Mouse (Mus musculus) 416B (cell line): ENCODE data around the gene Aplp2.
A peak's percentile ranks its signal among the peaks of the same experiment; 100 is the strongest.
"Not testable (repeated sequence)": the region's sequence is repeated elsewhere in the genome, so short reads cannot be mapped to it uniquely, and the experiment has no call there.

Source experiments
- DNase-seq: peaks from one replicate; pipeline ENCODE4 v3.0.0; 2011; ENCODE audit warnings: low read depth

Aplp2 gene

GRCm38 (mm10) chr9:31177692-31178091 lies 33.9 kb downstream of the Aplp2 start:
- no peak for DNase-seq

- DNase-seq = peak; percentile 92
Observed at GRCm38 (mm10) chr9:31176379-31177130, 35.1 kb downstream of the Aplp2 start.

GRCm38 (mm10) chr9:31175978-31176377 lies 35.6 kb downstream of the Aplp2 start:
- DNase-seq = no peak

GRCm38 (mm10) chr9:31175346-31175745 lies 36.3 kb downstream of the Aplp2 start:
- DNase-seq = no peak

GRCm38 (mm10) chr9:31168356-31169093 lies 43.1 kb downstream of the Aplp2 start:
- no peak for DNase-seq

- no peak for DNase-seq
Observed at GRCm38 (mm10) chr9:31167305-31167704, 44.3 kb downstream of the Aplp2 start.

- not testable (repeated sequence) for DNase-seq
Observed at GRCm38 (mm10) chr9:31165505-31165904, 46.1 kb downstream of the Aplp2 start.

GRCm38 (mm10) chr9:31163327-31163726 lies 48.3 kb downstream of the Aplp2 start:
- peak; percentile 53 for DNase-seq

GRCm38 (mm10) chr9:31162911-31163310 lies 48.7 kb downstream of the Aplp2 start:
- peak; percentile 72 for DNase-seq

GRCm38 (mm10) chr9:31159910-31160309 lies 51.7 kb downstream of the Aplp2 start:
- DNase-seq = peak; percentile 71

- DNase-seq = no peak
Observed at GRCm38 (mm10) chr9:31156594-31156993, 55.0 kb downstream of the Aplp2 start.

GRCm38 (mm10) chr9:31151050-31151449 lies 60.6 kb downstream of the Aplp2 start:
- peak; percentile 72 for DNase-seq

GRCm38 (mm10) chr9:31148135-31148534 lies 63.5 kb downstream of the Aplp2 start:
- DNase-seq = no peak

GRCm38 (mm10) chr9:31145272-31145925 lies 66.2 kb downstream of the Aplp2 start:
- peak; percentile 45 for DNase-seq

GRCm38 (mm10) chr9:31142924-31143323 lies 68.7 kb downstream of the Aplp2 start:
- no peak for DNase-seq

- peak; percentile 91 for DNase-seq
Observed at GRCm38 (mm10) chr9:31133131-31133530, 78.5 kb downstream of the Aplp2 start.

- DNase-seq = no peak
Observed at GRCm38 (mm10) chr9:31131205-31131968, 80.2 kb downstream of the Aplp2 start, which contains the start of gene St14. Gene St14 (minus strand): TSS chr9:31131853.

- DNase-seq = peak; percentile 59
Observed at GRCm38 (mm10) chr9:31130357-31131204, 81.0 kb downstream of the Aplp2 start.

GRCm38 (mm10) chr9:31129956-31130355 lies 81.7 kb downstream of the Aplp2 start:
- DNase-seq = peak; percentile 89

- DNase-seq = peak; percentile 90
Observed at GRCm38 (mm10) chr9:31127876-31128465, 83.6 kb downstream of the Aplp2 start.

GRCm38 (mm10) chr9:31126079-31126478 lies 85.5 kb downstream of the Aplp2 start:
- no peak for DNase-seq
